Mouse (Mus musculus) cerebellum, adult 11-12 months (tissue): ENCODE results near the gene Eya3.
A peak's percentile ranks its signal among the peaks of the same experiment; 100 is the strongest.
"Not testable (repeated sequence)": the region's sequence is repeated elsewhere in the genome, so short reads cannot be mapped to it uniquely, and the experiment has no call there.

Experiments used
- DNase-seq: peaks from one replicate; pipeline ENCODE4 v3.0.0; 2022

Eya3 gene

DNA sequence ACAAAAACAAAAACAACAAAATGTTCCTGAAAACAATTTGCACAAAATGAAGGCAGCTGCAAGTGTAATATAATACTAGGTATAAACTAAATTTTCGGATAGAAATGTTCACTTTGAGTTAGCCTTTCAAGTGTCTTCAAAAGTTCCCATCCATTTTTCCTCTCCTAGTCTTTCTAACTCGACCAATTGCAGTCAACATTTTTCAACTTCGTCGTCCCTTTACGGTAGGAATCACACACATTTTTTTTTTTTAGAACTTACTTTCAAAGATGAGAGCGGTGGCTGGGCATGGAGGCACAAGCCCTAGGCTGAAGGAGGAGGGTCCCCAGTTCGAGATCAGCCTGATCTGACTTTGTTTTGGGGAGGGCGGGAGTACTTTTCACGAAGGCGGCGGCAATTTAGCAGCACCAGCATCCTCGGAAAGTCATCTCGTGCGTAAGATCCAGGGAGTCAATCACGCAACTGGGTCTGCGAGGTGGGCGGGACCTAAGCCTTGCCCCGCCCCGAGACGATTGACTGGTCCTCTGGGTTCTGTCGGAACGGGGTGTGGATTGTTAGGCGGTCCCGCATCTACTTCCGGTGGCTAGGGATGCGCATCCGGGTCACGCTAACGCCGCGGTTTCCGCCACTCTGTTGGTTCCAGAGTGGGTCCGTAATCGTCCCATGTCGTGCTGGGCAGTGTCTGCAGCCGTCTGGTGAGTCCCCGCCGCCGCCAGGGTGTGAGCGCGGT, at the start of gene Eya3:
TSS of gene Eya3 (plus strand) at position 527 of the 730 bp plus-strand sequence.
- peak; percentile 95 for DNase-seq

DNA sequence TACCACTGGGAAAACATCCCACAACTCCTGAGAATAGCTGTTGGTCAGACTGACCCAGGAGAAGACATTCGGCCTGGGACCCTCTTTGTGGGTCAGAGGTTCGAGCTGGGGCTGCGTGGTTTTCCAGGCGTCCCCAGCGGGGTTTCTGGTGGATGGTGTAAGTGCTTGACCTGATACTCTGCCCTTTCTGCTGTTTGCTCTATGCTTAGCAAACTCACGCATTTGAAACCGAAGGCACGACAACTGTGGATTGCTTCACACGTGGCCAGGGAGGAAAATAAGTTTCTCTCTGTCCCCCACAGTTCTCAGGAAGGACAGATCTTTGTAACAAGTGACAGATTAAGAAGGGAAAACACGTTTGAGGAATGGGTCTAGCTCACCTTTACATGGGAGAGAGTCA, 48.1 kb upstream of the Eya3 start:
- DNase-seq = no peak

GRCm38 (mm10) chr4:132592958-132593357, 45.8 kb upstream of the Eya3 start:
- DNase-seq = no peak

DNA sequence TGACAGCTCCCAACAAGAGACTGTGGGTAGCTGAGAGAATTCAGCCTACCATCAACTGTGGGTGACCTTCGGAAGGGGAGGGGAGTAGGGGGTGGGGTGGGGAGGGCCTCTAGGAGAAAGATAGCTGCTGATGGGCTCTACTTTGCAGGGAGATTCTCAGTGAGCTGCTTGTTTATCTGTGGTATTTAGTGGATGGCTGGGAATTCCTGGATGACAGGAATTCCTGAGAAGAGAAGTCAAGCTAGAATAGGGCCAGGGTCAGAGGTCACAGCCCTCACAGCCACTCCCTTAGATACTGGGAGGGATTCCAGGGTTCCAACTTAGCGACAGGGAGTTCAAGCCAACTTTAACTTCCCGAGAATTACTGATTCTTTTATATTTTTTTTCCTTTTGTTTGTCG, 44.6 kb upstream of the Eya3 start:
- no peak for DNase-seq

DNA sequence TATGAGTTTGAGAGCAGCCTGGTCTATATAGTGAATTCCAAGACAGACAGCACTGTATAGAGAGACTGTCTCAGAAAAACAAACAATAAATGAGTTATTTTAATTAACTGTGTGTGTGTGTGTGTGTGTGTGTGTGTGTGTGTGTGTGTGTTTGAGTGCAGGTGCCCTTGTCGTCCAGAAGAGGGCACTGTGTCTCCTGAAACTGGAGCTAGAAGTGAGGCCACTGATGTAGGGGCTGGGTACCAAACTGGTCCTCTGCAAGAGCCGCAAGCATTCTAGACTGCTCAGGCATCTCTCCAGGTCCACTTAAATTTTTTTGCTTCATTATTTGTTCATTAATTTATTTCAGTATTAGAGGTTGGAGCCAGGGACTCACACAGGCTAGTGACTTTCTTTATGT, 39.9 kb upstream of the Eya3 start:
- no peak for DNase-seq

DNA sequence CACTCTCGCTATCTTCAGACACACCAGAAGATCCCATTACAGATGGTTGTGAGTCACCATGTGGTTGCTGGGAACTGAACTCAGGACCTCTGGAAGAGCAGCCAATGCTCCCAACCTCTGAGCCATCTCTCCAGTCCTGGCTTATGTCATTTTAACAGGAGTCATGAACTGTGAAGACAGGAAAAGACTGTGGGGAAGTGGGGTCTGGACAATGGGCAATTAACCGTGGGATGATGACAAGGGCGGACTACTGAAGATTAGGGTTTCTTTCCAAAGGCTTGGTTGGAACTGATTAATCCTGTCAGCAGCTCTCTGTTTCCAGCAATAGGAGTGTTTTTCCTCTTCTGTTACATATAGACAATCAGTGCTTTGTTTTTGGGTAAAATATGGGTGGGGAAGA, 39.0 kb upstream of the Eya3 start:
- no peak for DNase-seq

GRCm38 (mm10) chr4:132600465-132600864, 38.3 kb upstream of the Eya3 start:
- DNase-seq = no peak

DNA sequence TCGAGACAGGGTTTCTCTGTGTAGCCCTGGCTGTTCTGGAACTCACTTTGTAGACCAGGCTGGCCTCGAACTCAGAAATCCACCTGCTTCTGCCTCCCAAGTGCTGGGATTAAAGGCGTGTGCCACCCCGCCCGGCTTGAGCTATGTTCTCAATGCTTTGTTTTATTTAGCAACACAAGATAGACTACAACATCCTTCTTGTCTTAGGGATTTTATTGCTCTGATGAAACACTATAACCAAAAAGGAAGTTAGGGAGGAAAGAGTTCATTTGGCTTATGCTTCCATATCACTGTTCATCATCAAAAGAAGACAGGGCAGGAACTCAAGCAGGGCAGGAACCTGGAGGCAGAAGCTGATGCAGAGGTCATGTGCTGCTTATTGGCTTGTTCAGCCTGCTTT, 37.5 kb upstream of the Eya3 start:
- DNase-seq = not testable (repeated sequence)

- no peak for DNase-seq
Measured at GRCm38 (mm10) chr4:132603468-132603867, 35.3 kb upstream of the Eya3 start.

DNA sequence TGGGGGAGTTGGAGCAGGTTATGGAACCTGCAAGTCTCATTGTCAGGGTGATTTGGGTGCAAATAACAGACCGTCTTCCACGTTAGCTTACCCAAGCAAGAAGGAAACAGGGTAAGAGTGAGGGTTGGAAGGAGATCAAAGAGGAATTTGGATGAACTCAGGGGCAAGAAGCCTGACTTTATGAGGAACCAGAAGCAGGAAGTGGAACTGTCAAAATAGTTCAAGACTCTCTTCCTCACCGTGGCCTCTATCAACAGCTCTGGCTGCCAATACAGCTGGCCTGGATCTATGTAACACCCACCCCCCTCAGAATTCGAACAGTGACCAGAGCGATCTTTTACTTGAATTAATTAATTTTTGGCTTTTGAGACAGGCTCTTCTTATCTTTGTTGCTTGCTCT, 33.0 kb upstream of the Eya3 start:
- DNase-seq = no peak

DNA sequence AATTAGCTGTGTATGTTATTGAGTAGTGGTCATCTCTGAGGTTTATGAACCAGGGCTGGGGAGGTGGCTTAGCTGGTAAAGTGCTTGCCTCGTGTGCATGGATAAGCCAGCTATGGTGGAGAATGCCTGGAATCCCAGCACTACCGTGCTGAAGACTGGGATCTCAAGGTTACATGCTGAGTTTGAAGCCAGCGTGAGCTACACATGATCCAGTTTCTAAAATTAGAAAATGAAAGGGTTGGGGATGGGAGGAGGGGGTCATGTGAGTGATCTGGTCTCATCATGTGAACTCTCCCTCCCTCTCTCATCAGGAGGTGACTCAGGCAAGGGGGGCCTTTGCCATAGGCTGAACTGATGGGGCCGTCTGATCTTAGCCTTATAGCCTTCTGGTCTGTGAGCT, 30.6 kb upstream of the Eya3 start:
- DNase-seq = no peak

DNA sequence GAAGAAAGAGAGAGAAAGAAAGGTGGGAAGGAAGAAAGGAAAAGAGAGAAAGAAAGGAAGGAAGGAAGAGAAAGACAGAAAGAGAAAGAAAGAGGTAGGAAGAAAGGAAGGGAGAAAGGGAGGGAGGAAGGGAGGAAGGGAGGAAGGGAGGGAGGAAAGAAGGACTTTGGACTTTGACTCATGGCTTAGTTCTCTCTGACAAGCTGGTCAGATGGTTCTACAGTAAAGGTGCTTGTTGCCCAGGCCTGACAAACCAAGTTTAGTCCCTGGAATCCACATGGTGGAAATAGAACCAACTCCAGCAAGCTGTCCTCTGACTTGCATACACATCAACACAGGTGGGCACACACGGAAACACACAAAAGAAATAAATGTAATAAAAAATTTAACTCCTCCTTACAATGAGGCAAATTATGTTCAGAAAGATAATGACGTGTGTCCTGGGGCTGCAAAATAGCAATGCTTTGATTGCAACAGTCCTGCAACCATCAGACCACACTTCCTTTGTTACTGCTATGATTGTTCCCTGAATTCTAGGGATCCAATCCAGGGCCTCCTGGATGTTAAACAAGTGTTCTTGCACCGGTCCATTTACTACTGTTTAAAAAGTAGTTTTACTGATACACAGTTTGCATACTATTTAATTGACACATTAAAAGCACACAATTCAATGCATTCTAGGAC, 28.3 kb upstream of the Eya3 start:
- DNase-seq = no peak

DNA sequence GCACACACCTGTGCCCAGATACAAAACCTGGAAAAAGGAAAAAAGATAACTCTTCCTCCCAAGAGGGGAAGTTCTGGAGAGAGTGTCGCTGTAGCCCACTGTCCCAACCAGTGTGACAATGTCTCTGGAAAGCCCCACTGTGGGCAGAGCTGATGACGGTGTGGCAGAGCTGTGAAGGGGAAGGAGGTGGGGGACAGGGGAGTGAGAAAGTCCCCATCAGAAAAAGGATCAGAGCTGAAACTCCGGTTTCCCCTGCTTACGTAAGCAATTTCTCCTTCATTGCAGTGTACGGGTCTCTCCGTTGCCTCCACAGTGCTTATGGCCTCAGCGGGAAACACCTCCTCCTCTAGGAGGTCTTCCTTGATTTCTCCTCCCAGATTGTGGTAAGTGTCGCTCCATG, 27.5 kb upstream of the Eya3 start:
- DNase-seq = no peak

- DNase-seq = no peak
Measured at GRCm38 (mm10) chr4:132617873-132618272, 20.9 kb upstream of the Eya3 start.

DNA sequence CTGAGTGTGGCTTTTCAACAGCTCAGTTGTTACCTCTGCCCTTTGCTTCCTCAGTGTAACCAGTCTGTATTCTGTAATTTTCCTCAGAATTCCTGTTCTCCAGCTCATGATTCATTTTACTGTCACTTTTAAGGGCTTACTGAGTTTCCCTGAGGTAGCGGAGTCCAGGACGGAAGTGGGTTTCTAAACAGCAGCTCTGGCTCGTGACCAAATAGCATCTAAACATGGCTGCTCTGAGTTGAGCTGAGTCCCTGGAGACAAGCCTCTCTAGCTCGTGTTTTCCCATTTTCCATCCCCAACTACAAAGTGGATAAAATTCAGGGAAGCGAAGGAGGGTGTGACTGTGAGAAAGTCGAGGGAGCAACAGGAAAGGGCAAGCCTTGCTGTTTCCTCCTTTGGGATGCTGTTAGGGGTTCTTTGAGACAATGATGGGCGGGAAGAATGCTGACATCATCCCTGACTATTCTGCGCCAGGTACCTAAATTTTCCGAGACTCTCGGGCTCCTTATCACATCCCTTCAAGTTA, 19.9 kb upstream of the Eya3 start:
- no peak for DNase-seq

DNA sequence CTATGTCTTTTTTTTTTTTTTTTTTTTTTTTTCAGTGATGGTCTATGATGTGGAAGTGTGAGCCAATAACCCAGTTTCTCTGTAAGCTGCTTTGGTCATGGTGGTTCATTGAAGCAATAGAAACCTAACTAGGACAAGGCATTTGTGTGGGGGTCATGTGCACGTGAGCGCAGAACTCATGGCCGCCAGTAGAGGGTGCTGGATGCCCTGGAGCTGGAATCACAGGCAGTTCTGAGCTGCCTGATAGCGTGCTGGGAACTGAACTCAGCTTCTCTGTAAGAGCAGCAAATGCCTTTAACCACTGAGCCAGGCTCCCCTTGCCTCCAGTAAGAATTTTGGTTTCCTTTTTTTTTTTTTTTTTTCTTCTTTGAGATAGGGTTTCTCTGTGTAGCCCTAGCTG, 18.7 kb upstream of the Eya3 start:
- no peak for DNase-seq

DNA sequence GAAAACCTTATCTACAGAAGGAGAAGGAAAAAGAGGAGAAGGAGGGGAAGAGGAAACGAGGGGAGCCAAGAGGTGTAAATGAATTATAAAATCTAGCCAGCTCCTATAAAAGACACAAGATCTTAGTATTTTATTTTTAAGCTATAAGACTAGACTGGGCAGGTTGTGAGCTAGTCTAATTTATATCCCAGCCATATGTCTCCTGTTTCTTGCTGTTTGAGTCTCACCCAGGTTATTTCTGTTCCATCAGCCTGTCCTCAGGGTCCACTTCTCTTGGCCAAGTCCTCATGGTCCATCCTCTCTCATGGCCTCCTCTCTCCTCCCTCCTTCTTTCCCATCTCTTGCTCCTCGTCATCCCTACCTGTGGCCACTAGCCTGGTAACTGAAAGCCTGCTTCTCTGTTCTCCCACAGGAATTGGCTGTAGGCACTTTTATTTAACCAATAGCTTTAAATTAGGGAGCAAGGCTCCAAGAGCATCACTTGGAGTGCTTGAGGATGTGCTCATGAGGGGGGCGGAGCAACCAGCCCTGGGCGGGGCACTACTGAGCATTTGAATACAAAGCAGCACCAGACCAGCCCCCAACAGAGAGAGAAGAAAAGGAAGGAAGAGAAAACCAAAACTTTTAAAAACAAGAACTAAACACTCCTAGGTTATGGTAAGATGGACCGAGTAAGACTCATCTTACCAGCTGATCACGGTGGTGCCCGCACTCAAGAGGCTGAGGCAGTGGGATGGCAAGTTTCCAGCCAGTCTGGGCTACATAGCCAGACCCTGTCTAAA, 17.3 kb upstream of the Eya3 start:
- no peak for DNase-seq

DNA sequence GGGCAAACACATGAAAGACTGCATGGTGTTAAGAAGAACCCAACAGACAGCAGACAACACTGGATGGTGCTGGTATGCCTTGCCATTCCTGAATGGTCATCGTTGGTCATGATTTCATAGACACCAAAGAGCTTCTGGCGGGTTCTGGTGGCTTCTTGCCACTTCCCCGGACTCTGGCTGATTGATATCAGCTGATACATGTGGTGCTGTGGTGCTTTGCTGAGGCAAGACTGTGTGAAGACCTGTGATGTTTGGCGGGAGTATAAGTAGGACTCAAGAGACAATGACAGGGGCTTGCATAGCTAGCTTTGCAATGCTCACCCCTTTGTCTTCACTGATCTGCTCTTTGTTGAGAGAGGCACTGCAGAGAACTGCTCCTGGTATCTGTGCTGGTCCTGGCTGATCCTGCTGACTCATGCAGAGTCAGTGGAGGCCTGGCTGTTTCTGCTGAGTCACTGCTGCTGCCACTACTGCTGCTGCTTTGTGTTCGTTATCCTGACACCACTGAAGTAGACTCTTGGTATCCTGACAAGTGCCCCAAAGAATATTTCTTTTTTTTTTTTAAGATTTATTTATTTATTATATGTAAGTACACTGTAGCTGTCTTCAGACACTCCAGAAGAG, 14.6 kb upstream of the Eya3 start:
- DNase-seq = no peak

DNA sequence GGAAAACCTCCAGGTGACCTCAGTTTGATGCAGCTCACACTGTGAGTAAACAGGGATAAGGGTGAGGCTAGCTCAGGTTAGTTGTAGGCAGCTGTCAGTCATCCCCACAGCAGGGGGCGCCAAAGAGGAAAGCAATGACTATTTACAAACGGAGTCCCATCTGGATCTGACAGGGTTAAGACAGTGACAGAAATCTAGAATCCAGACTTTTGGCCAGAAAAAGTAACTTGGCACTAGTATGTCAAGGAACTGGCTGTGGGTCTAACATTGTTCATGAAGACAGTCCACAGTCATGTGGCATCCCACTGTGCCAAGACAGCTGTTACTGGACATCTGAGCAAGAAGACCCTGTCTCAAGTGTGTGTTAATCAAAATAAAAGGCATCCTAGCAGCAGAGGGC, 10.0 kb upstream of the Eya3 start:
- DNase-seq = no peak

DNA sequence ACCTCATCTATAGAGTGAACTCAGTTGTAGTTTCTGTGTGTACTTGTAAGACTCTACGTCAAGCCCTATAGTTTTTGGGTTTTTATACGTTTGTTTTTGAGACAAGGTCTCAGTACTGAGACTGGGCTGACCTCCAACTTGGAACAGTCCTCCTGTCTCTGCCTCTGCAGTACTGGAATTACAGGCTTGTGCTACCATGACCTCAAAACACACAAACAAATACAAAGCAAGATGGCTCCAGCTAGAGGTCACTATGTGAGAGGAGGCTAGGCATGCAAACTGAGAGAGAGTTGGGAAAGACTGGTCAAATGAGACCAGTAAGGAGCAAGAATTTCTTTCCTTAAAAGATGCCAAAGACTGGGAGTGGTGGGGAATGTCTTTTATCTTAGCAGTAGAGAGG, 2.8 kb upstream of the Eya3 start:
- no peak for DNase-seq

- DNase-seq = no peak
Measured at GRCm38 (mm10) chr4:132636554-132636953, 2.2 kb upstream of the Eya3 start.

GRCm38 (mm10) chr4:132639191-132639713, 465 bp downstream of the Eya3 start:
- DNase-seq = no peak

GRCm38 (mm10) chr4:132647439-132647838, 8.7 kb downstream of the Eya3 start:
- DNase-seq = no peak
